ENCODE assay signal across 8 mouse cellular contexts in the genomic region with DNA sequence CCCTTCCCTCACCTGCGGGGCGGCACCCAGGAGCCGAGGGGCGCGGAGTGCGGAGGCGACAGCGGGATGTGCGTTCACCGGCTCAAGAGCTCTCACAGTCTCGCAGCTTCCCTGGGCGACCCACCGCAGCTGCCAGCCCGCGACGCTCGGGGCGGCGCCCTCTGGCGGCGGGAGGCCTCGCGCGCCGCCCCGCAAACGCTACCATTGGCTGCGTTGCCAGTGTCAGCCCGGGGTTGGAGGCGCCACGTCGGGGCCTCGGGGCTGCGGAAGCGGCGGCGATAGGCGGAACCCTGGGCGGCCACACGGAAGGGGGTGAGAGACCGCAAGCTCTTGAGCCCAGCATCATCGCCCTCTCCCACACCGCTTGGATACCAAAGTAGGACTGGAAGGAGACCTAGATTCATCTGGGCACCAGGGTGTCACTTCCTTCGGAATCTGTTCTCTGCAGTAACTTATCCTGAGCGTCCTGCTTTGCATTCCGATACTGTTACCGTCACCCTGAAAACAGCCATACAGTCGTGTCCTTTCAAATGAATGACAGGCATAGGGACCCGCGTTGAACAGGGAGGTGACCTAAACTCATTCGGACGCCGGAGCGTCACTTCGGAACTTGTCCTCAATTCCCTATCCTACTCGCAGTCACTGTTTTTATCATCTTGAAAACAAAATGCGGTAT. TPM values are rescaled to one million over a fixed set of nuclear protein-coding genes. Genes with fewer than 3 reads are reported as not detected.
A peak's percentile ranks its signal among the peaks of the same experiment; 100 is the strongest.
DNase-seq lines count a peak whose midpoint lies in the region; ATAC-seq lines count a peak whose summit lies in the region.

TSS of gene Zc3h7a (minus strand) at position 186 of the 676 bp plus-strand sequence.

- peak within 1 kb of the TSS; percentile 89 for H3K4me3 ChIP-seq in brown adipose tissue, adult 24 weeks (ENCODE audit: insufficient read depth, low read depth, low read length)
- H3K4me3 ChIP-seq in heart, embryonic 14.5 days (ENCODE audit: control insufficient read depth in 1 of 2, insufficient read depth in 1 of 2, low read depth in 1 of 2, low read length in 2 of 2): peak within 1 kb of the TSS; percentile 86 to 93
- H3K4me3 ChIP-seq in liver, embryonic 13.5 days (replicated peaks): peak within 1 kb of the TSS; percentile 86
- H3K4me3 ChIP-seq in stomach, embryonic 16.5 days (replicated peaks; ENCODE audit: low read length): peak within 1 kb of the TSS; percentile 96

- under 1% methylated on average over 57 of the region's 57 CpGs for WGBS in heart, embryonic 14.5 days
- under 1% methylated on average over 57 of the region's 57 CpGs for WGBS in liver, embryonic 13.5 days (ENCODE audit: insufficient replicate concordance)
- under 1% methylated on average over 57 of the region's 57 CpGs for WGBS in stomach, embryonic 16.5 days

- ATAC-seq in heart, embryonic 14.5 days (ENCODE audit: insufficient number of reproducible peaks, insufficient read depth, low FRiP score, low read depth): peak; percentile 88
- peak; percentile 94 for ATAC-seq in liver, embryonic 13.5 days (ENCODE audit: low read depth)
- ATAC-seq in stomach, embryonic 16.5 days (ENCODE audit: insufficient read depth, low FRiP score): peak; percentile 96

- H3K9ac ChIP-seq in heart, embryonic 14.5 days (ENCODE audit: low read length): peak within 1 kb of the TSS; percentile 93
- H3K9ac ChIP-seq in liver, embryonic 13.5 days: peak within 1 kb of the TSS; percentile 91
- peak within 1 kb of the TSS; percentile 96 for H3K9ac ChIP-seq in stomach, embryonic 16.5 days (ENCODE audit: low read length)

- H3K9me3 ChIP-seq in heart, embryonic 14.5 days (ENCODE audit: control insufficient read depth, low read length): peaks cover 3% of the 10 kb centered on the region; the same call in 1 of the 2 replicates
- H3K9me3 ChIP-seq in liver, embryonic 13.5 days (replicated peaks): no peaks in the 10 kb centered on the region
- peaks cover 3% of the 10 kb centered on the region; the same call in 1 of the 2 replicates for H3K9me3 ChIP-seq in stomach, embryonic 16.5 days (replicated peaks; ENCODE audit: control insufficient read depth, low read length)

- peak; percentile 95 for DNase-seq in CD4-positive, CD25-positive, alpha-beta regulatory T cell, adult 2 months (ENCODE audit: low read depth, low spot score)
- DNase-seq in fibroblast of lung, adult 2 months (ENCODE audit: low read depth): peak; percentile 79
- peak; percentile 95 for DNase-seq in kidney, postnatal 14 days
- DNase-seq in liver, embryonic 13.5 days: peak; percentile 90
- peak; percentile 89 for DNase-seq in neural tube, embryonic 10.5 days (ENCODE audit: extremely low spot score, low spot score)

- H3K27me3 ChIP-seq in heart, embryonic 14.5 days (ENCODE audit: control insufficient read depth, insufficient read depth, low read length): no peaks in the 10 kb centered on the region
- no peaks in the 10 kb centered on the region for H3K27me3 ChIP-seq in liver, embryonic 13.5 days
- H3K27me3 ChIP-seq in stomach, embryonic 16.5 days (ENCODE audit: control insufficient read depth, insufficient read depth, low read length): no peaks in the 10 kb centered on the region

- H3K27ac ChIP-seq in brown adipose tissue, adult 24 weeks (replicated peaks; ENCODE audit: low read depth, low read length): peak within 1 kb of the TSS; percentile 89
- peak within 1 kb of the TSS; percentile 82 to 90 for H3K27ac ChIP-seq in heart, embryonic 14.5 days (replicated peaks in 1 of 2; ENCODE audit: control insufficient read depth in 1 of 2, insufficient read depth in 1 of 2, low read depth in 2 of 2, low read length in 2 of 2)
- peak within 1 kb of the TSS; percentile 91 for H3K27ac ChIP-seq in liver, embryonic 13.5 days
- peak within 1 kb of the TSS; percentile 94 for H3K27ac ChIP-seq in stomach, embryonic 16.5 days (ENCODE audit: low read length)

- peak within 1 kb of the TSS; percentile 68 for H3K4me2 ChIP-seq in heart, embryonic 14.5 days (ENCODE audit: low read length)
- H3K4me2 ChIP-seq in liver, embryonic 13.5 days: peak within 1 kb of the TSS; percentile 86
- peak within 1 kb of the TSS; percentile 86 for H3K4me2 ChIP-seq in stomach, embryonic 16.5 days (ENCODE audit: low read depth, low read length)

- H3K36me3 ChIP-seq in heart, embryonic 14.5 days (ENCODE audit: control insufficient read depth, insufficient read depth, low read length): no peaks in the 10 kb centered on the region
- H3K36me3 ChIP-seq in liver, embryonic 13.5 days: no peaks in the 10 kb centered on the region
- H3K36me3 ChIP-seq in stomach, embryonic 16.5 days (ENCODE audit: control insufficient read depth, insufficient read depth, low read length): no peaks in the 10 kb centered on the region

- peaks cover 4% of the 10 kb centered on the region; the same call in 1 of the 2 replicates for H3K4me1 ChIP-seq in brown adipose tissue, adult 24 weeks (ENCODE audit: control insufficient read depth, insufficient read depth, insufficient read length, low read length)
- peaks cover 0 to 16% of the 10 kb centered on the region in 2 experiments; a peak in 3 of 4 replicates for H3K4me1 ChIP-seq in heart, embryonic 14.5 days (ENCODE audit: control insufficient read depth in 2 of 2, insufficient read depth in 2 of 2, low read length in 2 of 2)
- peaks cover 51% of the 10 kb centered on the region for H3K4me1 ChIP-seq in liver, embryonic 13.5 days (replicated peaks)
- peaks cover 20% of the 10 kb centered on the region for H3K4me1 ChIP-seq in stomach, embryonic 16.5 days (ENCODE audit: control insufficient read depth, insufficient read depth, low read length)

RNA-seq across cellular contexts. Expression of gene Zc3h7a, which starts in this region (rescaled TPM):
- polyA plus RNA-seq in brown adipose tissue, adult 24 weeks (2012; ENCODE audit: insufficient read depth, insufficient read length, missing spikeins): 21.5 and 24.2 TPM in 2 replicates
- polyA plus RNA-seq in heart, embryonic 14.5 days (2014; fragmentation: Nextera tagmentation; extraction: Ambion mirVana): 70.6 and 72.1 TPM in 2 replicates
- polyA plus RNA-seq in liver, embryonic 13.5 days (2015; fragmentation: Nextera tagmentation; extraction: Ambion mirVana): 27.1 and 36.3 TPM in 2 replicates
- 111 and 117 TPM in 2 replicates for polyA plus RNA-seq in stomach, embryonic 16.5 days (2015; fragmentation: Nextera tagmentation; extraction: Ambion mirVana)

Comparison
In these comparisons a context has a peak if more than half of its experiments do, and no peak if none do; other contexts are left out.
1. Peak in every context shown above with its lines: DNase-seq, ATAC-seq, H3K4me3 ChIP-seq and H3K27ac ChIP-seq.